Mouse (Mus musculus) olfactory bulb, adult 2 months (tissue): ENCODE data around the gene Snrpb.

Source experiments
- CTCF ChIP-seq: fragments of 200-500 bp; IDR thresholded peaks from 2 replicates; pipeline ENCODE4 v1.5.1; 2012; ENCODE audit warnings: low read depth, mild to moderate bottlenecking, low read length, moderate library complexity; ENCODE audit not compliant: insufficient read depth
- POLR2A ChIP-seq: fragments of 200-500 bp; IDR thresholded peaks from 2 replicates; pipeline ENCODE4 v1.6.1; 2012; ENCODE audit warnings: mild to moderate bottlenecking, low read depth, low read length, moderate library complexity; ENCODE audit not compliant: insufficient read depth

DNA sequence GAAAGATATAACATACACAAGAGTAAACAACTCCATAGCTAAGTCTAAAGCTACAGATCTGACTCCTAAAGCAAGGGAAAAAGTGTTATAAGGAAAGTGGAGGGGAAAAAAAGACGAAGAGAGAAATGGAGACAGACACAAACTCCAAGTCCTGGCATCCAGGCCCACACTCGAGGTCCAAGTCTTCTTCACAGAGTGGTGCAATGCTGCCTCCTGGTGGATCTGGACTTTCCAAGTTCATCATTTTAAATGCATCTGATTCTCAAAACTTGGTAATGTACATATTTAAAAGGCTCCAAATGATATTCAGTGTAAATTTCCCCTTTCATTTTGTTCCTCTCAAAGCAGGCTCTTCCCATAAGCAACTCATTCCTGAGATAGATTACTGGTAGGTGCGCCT lies 11.3 kb downstream of the Snrpb start:
- TF ChIP-seq POLR2A (no peak), CTCF (no peak)
